Mouse (Mus musculus) heart, adult 11 months (tissue): ENCODE data around the gene Rab26.

Experiments used
- DNase-seq: peaks from one replicate; pipeline ENCODE4 v3.0.0; 2022

The Rab26 gene

DNA sequence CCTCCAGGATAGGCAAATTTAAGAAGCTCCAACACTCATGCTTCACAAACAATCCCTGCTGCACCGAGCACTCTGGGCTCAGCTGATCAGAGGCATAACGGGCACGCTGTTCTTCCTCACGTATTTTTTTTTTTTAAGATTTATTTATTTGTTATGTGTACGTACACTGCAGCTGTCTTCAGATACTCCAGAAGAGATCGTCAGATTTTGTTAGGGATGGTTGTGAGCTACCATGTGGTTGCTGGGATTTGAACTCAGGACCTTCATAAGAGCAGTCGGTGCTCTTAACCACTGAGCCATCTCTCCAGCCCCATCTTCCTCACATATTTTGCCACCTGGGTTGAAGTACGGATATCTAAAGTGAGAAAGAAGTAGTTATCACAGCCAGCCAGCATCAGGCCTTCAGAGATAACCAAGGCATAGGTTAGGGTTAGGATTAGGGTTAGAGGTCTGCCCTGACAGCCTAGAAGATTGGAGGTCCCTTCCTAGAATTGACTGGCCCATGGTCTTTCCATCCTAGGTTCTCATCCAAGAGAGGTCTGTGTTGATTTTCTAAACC lies at the start of gene Rab26:
Rab26 (minus strand) TSS at position 51 of the 559 bp plus-strand sequence.
- DNase-seq, result no peak

DNA sequence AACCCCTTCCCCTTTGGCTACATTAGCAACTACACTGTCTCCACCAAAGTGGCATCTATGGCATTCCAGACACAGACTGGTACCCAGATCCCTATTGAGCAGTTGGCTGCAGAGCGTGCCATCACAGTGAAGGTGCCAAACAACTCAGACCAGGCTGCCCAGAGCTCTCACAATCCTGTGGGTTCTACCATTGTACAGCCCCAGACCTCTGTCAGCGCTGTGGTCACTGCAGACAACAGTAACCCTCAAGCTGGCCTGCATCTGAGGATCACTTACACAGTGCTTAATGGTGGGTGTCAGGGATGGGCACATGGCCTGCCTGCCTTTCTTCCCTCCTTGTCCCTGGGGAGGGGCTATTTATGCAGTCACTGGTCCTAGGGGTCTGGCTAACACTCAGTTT lies 46.3 kb upstream of the Rab26 start:
- peak; percentile 83 for DNase-seq

DNA sequence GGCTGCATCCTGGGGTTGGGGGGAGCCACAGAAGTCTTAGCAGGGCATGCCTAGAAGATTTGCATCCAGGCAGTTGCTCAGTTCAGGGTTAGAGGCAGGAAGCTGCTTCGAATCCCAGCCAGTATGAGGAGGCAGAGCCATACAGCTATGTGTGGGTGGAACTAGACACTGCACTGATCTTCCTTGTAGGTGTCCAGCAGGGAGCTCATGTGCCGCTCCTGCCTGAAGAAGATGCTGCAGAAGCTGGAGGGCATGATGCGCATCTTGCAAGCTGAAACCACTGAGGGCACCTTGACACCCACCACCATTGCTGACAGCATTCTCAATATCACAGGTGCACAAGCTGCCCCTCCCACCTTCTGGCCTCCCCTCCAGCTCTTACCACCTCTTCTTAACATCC lies 45.5 kb upstream of the Rab26 start:
- no peak for DNase-seq

GRCm38 (mm10) chr17:24573811-24574210 lies 39.8 kb upstream of the Rab26 start:
- DNase-seq, result peak; percentile 90

DNA sequence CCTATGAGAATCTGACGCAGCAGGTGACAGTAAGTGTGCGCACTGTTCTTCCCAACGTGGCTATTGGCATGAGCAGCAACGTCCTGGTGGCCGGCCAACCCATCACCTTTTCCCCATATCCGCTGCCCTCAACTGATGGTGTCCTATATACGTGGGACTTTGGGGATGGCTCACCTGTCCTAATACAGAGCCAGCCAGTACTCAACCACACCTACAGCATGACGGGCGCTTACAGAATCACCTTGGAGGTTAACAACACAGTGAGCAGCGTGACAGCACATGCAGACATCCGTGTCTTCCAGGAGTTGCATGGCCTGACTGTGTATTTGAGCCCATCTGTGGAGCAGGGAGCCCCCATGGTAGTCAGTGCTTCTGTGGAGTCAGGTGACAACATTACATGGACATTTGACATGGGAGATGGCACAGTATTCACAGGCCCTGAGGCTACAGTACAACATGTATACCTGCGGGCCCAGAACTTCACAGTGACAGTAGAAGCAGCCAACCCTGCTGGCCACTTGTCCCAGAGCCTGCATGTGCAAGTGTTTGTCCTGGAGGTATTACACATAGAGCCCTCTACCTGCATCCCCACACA lies 38.7 kb upstream of the Rab26 start:
- DNase-seq, result peak; percentile 91

DNA sequence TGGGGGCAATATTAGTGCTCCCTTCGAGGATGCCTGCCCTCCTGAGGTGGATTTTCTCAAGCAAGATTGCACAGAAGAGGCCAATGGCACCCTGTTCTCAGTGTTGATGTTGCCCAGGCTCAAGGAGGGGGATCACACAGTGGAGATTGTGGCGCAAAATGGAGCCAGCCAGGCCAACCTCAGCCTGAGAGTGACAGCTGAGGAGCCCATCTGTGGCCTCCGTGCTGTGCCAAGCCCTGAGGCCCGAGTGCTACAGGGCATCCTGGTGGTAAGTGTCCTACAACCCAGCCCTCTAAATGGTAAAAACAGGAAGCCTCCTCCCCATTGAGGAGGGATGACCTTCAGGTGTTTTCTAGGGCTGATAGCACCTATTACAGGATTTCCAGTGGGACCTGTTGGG lies 35.8 kb upstream of the Rab26 start:
- peak; percentile 85 for DNase-seq

DNA sequence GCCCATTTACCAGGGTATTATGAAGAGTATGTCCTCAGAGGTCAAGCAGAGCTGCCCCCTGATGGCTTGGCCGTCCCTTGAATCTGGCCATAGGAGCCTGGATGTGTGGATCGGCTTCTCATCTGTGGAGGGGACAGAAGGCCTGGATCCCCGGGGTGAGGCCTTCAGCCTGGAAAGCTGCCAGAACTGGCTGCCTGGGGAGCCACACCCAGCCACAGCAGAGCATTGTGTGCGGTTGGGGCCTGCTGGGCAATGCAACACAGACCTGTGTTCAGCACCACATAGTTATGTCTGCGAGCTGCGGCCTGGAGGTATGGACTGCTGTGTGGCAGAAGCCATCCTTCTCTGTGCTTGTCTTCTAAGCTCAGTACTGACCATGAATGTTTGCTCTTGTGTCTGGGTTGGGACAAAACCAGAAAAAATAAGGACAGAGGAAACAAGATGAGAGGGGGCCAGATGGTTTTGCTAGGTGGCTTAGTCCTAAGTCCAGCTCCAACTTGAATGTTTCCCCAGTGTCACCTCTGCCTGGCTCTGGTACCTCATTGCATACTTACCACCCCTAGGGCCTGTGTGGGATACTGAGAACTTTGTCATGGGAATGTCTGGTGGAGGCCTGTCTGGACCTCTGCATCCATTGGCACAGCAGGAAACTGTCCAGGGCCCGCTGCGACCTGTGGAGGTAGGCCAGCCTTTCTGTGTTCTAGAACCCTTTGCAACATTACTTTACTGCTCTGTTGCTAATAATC lies 33.2 kb upstream of the Rab26 start:
- peak; percentile 97 for DNase-seq

- DNase-seq, result peak; percentile 93
Measured at GRCm38 (mm10) chr17:24565792-24566191, 31.8 kb upstream of the Rab26 start.

DNA sequence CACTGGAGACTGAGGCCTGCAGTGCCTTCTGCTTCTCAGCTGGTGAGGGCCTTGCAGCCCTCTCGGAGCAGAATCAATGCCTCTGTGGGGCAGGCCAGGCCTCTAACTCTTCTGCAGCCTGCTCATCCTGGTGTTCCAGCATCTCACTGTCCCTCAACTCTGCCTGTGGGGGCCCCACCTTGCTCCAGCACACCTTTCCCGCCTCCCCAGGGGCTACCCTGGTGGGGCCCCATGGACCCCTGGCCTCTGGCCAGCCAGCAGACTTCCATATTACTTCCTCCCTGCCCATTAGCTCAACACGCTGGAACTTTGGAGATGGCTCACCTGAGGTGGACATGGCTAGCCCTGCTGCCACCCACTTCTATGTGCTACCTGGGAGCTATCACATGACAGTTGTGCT lies 31.1 kb upstream of the Rab26 start:
- DNase-seq, result peak; percentile 90

GRCm38 (mm10) chr17:24564422-24564821 lies 30.4 kb upstream of the Rab26 start:
- DNase-seq, result no peak

- DNase-seq, result no peak
Measured at GRCm38 (mm10) chr17:24563638-24564037, 29.6 kb upstream of the Rab26 start.

DNA sequence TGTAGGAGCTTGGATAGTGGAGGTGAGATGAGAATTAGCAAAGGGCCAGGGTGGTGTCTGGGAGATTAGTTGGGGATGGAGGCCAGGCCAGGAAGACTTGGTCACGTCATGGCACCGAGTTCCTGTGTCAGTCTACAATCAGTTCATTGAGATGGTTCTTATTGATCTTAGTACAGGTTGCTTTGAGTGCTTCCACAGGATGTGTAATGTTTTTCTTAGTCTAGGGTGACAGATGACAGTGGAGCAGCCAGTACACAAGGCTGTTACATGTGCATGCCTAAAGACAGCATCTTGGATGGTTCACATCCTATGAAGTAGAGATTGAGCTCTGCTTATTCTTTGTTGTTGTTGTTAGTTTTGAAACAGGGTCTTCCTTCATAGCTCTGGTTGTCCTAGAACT lies 27.6 kb upstream of the Rab26 start:
- DNase-seq, result no peak

DNA sequence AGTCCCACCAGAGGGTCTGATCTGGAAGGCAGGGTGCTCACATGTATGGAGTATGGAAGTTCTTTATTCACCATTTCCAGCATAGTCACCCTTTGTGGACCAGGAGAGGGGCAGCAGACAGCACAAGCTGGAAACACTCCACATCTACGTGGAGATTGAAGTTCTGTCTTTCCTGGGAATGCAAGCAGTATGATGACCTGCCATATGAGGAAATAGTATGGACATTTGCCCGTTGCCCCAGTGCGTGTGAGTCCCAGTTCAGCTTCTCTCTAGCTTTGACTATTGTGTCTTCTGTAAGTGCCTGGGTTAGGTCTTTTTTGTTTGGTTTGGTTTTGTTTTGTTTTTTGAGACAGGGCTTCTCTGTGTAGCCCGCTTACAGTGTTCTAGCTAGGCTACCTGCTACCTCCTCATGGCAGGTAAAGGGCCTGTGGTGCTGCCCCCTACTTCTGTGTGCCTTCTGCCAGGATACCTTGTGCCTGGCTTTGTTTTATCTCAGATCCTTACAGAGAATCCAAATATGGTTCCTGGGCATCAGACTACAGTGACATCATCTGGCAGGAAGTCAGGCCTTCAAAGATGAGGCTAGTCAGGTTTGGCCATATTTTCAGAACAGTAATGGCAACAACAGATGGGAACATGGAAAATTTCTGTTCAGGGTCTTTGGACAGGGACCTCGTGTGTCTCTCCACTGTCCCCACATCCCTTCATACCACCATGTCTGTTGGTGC lies 26.5 kb upstream of the Rab26 start:
- no peak for DNase-seq

DNA sequence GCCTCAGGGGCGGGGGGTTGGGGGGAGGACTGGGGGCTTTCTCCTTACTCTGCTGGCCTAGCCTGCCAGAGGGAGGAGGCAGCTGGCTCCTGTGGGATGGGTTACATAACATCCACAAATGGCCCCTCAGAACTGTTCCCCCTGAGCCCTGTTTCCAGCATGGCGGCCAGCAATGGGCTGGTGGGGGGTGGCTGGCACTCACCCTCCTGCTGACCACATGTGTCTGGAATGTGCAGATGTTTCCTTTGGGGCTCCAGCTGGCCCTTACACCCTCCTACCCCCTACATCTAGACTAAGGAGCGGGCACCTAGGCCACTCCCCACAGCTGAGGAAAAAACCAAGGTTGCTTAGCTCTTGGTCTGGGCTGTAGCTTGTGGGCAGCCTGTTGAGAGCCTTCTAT lies 25.1 kb upstream of the Rab26 start:
- peak; percentile 98 for DNase-seq

DNA sequence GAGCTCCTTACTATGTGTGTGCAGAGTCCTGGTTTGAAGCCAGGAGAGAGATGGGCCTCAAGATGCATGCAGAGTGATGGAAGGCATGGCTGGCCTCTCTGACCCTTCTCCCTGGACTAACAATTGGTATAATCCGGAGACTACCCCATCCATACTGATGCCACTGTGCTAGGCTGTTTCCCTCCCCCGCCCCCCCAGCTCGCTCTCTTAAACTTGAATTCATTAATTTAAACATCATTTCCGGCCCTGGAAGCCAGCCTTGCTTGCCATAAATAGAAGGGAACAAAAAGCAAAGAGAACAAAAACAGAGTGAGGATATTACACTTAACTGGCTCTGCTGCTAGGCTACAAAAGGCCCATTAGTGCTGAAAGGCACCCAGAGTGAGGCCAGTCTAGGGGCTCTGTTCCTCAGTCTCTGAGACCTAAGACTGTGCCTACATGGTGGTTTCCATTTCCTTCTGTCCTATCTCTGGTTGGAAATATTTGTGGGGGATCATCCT lies 24.6 kb upstream of the Rab26 start:
- DNase-seq, result peak; percentile 96

DNA sequence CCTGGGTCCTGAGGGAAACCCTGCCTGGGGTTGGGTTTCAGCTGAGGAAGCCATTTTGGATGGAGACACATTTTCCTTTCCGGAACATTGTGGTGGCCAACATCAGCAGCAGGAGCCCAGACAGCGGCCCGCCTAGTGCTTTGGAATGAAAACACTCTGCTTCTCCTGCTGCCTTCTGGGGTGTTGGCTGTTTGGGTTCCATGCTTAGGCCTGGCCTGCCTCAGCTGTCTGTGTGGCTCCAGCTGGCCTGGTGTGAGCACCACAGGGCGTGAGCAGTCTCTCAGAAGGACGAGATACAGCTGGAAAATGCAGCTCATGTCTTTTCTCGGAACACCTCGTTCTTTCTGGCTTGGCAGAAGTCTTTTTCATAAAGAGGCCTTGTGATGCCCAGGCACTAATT lies 23.1 kb upstream of the Rab26 start:
- DNase-seq, result peak; percentile 99

DNA sequence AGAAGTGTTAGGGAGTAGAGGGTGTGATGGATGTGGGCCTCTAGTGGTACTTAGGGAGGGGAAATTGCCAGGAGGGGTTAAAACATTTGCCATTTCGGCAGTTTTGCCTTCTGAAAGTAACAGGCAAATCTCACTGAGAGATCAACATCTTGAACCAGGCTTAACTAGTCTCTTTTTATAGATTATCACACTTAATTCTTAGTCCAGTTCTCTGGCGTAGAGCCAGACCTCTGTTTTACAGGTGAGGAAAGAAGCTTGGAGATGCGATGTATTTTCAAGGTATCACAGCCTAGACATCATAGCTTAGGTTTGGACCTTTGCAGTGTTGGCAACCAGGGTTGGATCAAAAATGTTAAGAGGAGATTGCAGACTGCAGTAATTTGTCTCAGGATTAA lies 17.0 kb upstream of the Rab26 start:
- DNase-seq, result no peak

- DNase-seq, result peak; percentile 99
Measured at GRCm38 (mm10) chr17:24550416-24551049, 16.5 kb upstream of the Rab26 start.

DNA sequence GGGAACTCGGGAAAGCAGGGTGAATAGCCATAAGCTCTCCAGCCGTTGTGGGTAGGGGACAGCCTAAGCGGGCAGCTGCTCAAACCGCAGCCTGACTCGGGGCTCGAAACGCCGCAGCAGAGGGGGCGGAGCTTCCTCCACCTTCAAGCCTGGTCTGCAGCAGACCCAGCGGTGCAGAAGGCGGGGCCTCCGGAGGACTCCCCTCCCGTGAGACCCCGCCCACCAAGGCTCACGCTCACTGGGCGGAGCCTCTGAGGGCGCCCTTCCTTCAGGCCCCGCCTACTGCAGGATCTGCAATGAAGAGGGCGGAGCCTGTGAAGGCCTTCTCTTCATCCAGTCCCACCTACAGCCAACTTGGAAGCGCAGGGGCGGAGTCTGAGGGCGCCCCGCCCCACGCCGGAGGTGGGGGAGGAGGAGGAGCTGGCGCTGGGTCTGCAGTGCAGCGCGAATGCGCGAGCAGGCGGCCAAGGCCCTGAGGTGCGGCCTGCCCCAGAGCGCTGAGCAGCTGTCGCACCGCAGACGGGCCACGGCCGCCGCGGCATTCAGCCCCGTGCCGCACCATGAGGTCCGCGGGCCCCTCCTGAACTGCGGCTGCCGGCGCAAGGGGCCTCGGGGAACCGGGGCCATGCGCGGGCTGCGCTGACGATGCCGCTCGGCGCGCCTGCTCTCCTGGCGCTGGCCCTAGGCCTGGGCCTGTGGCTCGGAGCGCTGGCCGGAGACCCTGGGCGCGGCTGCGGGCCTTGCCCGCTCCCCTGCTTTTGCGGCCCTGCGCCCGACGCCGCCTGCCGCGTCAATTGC lies 15.8 kb upstream of the Rab26 start, which contains the start of gene Pkd1:
Pkd1 (plus strand) TSS at position 217 of the 798 bp plus-strand sequence.
- DNase-seq, result peak; percentile 100

DNA sequence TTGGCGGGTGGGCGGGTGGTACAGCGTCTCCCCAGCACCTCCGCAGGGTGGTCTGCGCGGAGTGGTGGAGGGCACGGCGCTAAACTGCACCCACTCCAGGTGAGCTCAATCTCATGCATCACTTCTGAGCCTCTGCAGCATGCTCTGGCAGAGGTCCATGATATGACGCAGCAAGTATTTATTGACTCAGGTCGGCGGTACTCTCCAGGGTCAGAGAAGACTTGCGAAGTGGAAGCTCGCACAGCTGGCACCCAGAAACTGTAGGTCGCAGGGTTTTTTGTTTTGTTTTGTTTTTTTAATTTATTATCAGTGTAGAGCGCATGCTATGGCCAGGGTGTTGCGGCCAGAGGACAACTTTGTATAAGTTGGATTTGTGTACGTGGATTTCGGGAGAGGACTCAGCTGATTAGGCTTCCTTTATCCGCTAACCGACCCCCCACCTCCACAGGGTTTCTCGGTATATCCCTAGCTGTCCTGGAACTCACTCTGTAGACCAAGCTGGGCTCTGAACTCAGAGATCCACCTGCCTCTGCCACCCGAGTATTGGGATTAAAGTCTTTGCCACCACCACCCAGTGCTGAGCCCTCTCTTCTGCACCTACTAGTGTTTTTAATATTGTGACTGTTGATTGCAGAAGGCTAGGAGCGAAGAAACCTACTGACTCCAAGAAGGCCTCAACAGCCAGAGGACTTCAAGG lies 15.1 kb upstream of the Rab26 start:
- DNase-seq, result peak; percentile 98

GRCm38 (mm10) chr17:24548435-24548834 lies 14.4 kb upstream of the Rab26 start:
- DNase-seq, result peak; percentile 94
